Mouse (Mus musculus) heart, embryonic 13.5 days (tissue): ENCODE measurements around the gene Hist1h3e. TPM values are rescaled to one million over a fixed set of nuclear protein-coding genes. Genes with fewer than 3 reads are reported as not detected.
"Not testable (repeated sequence)": the region's sequence is repeated elsewhere in the genome, so short reads cannot be mapped to it uniquely, and the experiment has no call there.

Source experiments
- ATAC-seq: fragments of 200-750 bp; cut with Nextera tagmentation; 2 replicates; pipeline ENCODE4 v1.8.0; 2017; ENCODE audit warnings: moderate TSS enrichment; ENCODE audit not compliant: insufficient number of reproducible peaks, low FRiP score, low TSS enrichment; ENCODE audit errors: extremely low read depth
- H3K27ac ChIP-seq: fragments of 300-500 bp; sonication (generic); replicated peaks from 2 replicates; pipeline ENCODE4 v1.5.1; 2015; ENCODE audit warnings: moderate library complexity, mild to moderate bottlenecking, inconsistent platforms
- H3K27me3 ChIP-seq: fragments of 300-500 bp; sonication (generic); replicated peaks from 2 replicates; pipeline ENCODE4 v1.6.1; 2015; ENCODE audit warnings: mild to moderate bottlenecking, inconsistent platforms
- H3K36me3 ChIP-seq: fragments of 300-500 bp; sonication (generic); 2 replicates; pipeline ENCODE4 v1.6.1; 2015; ENCODE audit warnings: mild to moderate bottlenecking, inconsistent platforms
- H3K4me1 ChIP-seq: fragments of 300-500 bp; sonication (generic); 2 replicates; pipeline ENCODE4 v1.6.1; 2015; ENCODE audit warnings: inconsistent platforms
- H3K4me2 ChIP-seq: fragments of 300-500 bp; sonication (generic); 2 replicates; pipeline ENCODE4 v1.6.1; 2015; ENCODE audit warnings: inconsistent platforms, mild to moderate bottlenecking, moderate library complexity
- H3K4me3 ChIP-seq: fragments of 300-500 bp; sonication (generic); 2 replicates; pipeline ENCODE4 v1.5.1; 2015; ENCODE audit warnings: moderate library complexity, mild to moderate bottlenecking, inconsistent platforms
- H3K9ac ChIP-seq: fragments of 300-500 bp; sonication (generic); 2 replicates; pipeline ENCODE4 v1.6.1; 2015; ENCODE audit warnings: inconsistent platforms, mild to moderate bottlenecking, moderate library complexity
- H3K9me3 ChIP-seq: fragments of 300-500 bp; sonication (generic); 2 replicates; pipeline ENCODE4 v1.6.1; 2016; ENCODE audit warnings: inconsistent platforms
- WGBS: fragments of 180-500 bp; shearing (Covaris S2); methylation state at CpG from one replicate; pipeline ENCODE4 v1.1.7; 2015; ENCODE audit warnings: mixed read lengths; 5-methylcytosine and 5-hydroxymethylcytosine counted together
- polyA plus RNA-seq: library from polyadenylated mRNA; unstranded; fragments of >200 nt; fragmentation: Nextera tagmentation; extraction: Ambion mirVana; gene quantifications from 2 replicates; pipeline ENCODE4 v1.2.1, GENCODE M21; 2015

Hist1h3e gene
- polyA plus RNA-seq, 1 experiment from 2014 or later: 1.5 TPM

DNA sequence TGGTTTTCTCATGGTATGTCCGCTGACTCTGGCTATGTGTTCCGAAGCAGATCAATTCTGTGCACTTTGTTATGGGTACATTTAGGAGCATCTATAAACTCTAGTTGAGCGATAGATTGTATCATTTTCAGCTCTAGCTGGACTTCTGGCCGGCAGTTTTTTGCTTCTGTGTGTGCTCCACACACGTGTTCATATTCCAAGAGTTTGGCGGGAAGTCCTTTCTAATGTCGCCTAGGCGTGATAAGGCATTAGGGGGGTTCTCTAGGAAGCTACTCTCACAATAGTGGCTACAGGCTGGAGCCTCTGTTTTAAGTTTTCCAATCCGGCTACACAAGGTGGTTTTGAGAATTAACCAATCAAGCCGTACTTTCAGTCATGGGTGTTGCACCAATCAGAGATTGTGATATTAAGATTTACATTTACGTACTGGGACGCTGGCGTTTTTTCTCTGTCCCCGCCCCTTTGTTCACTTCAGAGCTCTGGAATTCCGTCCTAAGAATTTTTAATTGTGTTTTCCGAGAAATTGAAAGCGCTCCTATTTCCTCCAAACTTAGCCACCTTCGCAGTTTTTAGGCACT lies 6.2 kb downstream of the Hist1h3e start:
- H3K4me2 ChIP-seq: peak overlapping the region; percentile 99
- peak overlapping the region; percentile 98 for H3K27ac ChIP-seq
- ATAC-seq: peak; percentile 66
- H3K27me3 ChIP-seq: no peaks in the 10 kb centered on the region
- no peaks in the 10 kb centered on the region for H3K36me3 ChIP-seq
- peak overlapping the region; percentile 96 for H3K9ac ChIP-seq
- H3K4me3 ChIP-seq: peak overlapping the region; percentile 69
- no peaks in the 10 kb centered on the region for H3K9me3 ChIP-seq
- under 1% methylated on average over 18 of the region's 18 CpGs for WGBS
- peaks cover 26% of the 10 kb centered on the region for H3K4me1 ChIP-seq

- WGBS: under 1% methylated on average over 54 of the region's 54 CpGs
- H3K27me3 ChIP-seq: no peaks in the 10 kb centered on the region
- H3K36me3 ChIP-seq: no peaks in the 10 kb centered on the region
- peak overlapping the region; percentile 96 for H3K9ac ChIP-seq
- ATAC-seq: peak; percentile 73
- peak overlapping the region; percentile 99 for H3K4me2 ChIP-seq
- peak overlapping the region; percentile 98 for H3K27ac ChIP-seq
- H3K4me1 ChIP-seq: peaks cover 29% of the 10 kb centered on the region
- H3K9me3 ChIP-seq: no peaks in the 10 kb centered on the region
- H3K4me3 ChIP-seq: peak overlapping the region; percentile 69
These were observed 7.0 kb downstream of the Hist1h3e start for GRCm38 (mm10) chr13:23554925-23555838.

GRCm38 (mm10) chr13:23554393-23554792 lies 7.8 kb downstream of the Hist1h3e start:
- 19% methylated on average over 9 of the region's 9 CpGs for WGBS
- Histone ChIP-seq H3K36me3 (no peaks in the 10 kb centered on the region), H3K4me3 (peak overlapping the region; percentile 69), H3K27ac (peak overlapping the region; percentile 98), H3K9ac (peak overlapping the region; percentile 96), H3K27me3 (no peaks in the 10 kb centered on the region), H3K4me2 (peak overlapping the region; percentile 99), H3K4me1 (peaks cover 29% of the 10 kb centered on the region), H3K9me3 (no peaks in the 10 kb centered on the region)
- no peak for ATAC-seq

GRCm38 (mm10) chr13:23552962-23553361 lies 9.2 kb downstream of the Hist1h3e start, which contains the start of gene Hist1h1d:
Gene Hist1h1d (plus strand): TSS chr13:23553262.
- H3K4me3 ChIP-seq: no peak within 1 kb of the TSS; the same call in 1 of the 2 replicates
- no peaks in the 10 kb centered on the region for H3K36me3 ChIP-seq
- peak within 1 kb of the TSS; percentile 98 for H3K27ac ChIP-seq
- H3K9me3 ChIP-seq: no peaks in the 10 kb centered on the region
- peak within 1 kb of the TSS; percentile 99 for H3K4me2 ChIP-seq
- no peaks in the 10 kb centered on the region for H3K27me3 ChIP-seq
- peak within 1 kb of the TSS; percentile 96 for H3K9ac ChIP-seq
- H3K4me1 ChIP-seq: peaks cover 29% of the 10 kb centered on the region
- ATAC-seq: no peak

DNA sequence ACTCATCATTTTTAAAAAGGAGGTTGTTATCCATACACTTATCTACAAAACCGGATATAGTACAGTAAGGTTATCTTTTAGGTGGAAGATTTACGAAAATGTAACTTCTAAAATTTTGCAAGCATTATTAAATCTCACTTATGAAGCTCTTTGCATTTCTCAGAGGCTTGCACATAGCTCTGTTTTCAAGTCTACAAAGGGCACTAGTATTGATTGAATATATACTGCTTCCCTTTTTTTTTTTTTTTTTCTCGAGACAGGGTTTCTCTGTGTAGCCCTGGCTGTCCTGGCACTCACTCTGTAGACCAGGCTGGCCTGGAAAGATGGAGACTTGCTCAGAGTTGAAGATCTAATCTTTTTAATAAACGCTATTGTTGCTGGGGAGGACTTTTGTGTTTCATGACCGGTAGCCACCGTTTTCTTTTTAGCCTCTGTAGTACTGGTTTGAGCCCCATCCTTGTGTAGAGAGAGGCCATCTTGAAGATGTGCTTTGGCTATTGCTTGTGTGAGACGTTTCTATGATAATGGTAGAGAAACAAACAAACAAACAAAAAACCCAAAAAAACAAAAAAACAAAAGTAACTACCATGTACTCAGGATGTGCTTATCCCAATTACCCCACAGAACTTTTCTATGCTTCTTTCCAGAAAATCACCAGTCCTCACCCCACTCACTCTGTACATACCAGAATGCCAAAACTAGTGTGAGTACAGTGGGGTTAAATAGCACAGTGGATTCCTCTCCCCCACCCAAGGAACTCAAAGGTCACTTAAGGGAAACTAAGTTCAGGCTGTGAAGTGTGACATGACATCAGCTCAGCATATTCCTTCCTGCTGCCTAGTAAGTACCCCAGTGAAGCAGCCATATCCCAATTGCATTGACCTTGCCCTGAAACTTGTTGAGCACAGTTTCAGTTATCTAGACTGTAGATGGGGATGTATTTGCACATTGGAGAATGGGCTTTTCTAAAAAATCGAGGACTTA lies 9.9 kb downstream of the Hist1h3e start:
- Histone ChIP-seq H3K27me3 (no peaks in the 10 kb centered on the region), H3K9me3 (no peaks in the 10 kb centered on the region), H3K4me1 (peaks cover 29% of the 10 kb centered on the region), H3K4me2 (peak overlapping the region; percentile 72), H3K4me3 (peak overlapping the region; percentile 57), H3K9ac (peak overlapping the region; percentile 66), H3K27ac (peak overlapping the region; percentile 92), H3K36me3 (no peaks in the 10 kb centered on the region)
- WGBS: 44% methylated on average over 8 of the region's 8 CpGs
- ATAC-seq: no peak

DNA sequence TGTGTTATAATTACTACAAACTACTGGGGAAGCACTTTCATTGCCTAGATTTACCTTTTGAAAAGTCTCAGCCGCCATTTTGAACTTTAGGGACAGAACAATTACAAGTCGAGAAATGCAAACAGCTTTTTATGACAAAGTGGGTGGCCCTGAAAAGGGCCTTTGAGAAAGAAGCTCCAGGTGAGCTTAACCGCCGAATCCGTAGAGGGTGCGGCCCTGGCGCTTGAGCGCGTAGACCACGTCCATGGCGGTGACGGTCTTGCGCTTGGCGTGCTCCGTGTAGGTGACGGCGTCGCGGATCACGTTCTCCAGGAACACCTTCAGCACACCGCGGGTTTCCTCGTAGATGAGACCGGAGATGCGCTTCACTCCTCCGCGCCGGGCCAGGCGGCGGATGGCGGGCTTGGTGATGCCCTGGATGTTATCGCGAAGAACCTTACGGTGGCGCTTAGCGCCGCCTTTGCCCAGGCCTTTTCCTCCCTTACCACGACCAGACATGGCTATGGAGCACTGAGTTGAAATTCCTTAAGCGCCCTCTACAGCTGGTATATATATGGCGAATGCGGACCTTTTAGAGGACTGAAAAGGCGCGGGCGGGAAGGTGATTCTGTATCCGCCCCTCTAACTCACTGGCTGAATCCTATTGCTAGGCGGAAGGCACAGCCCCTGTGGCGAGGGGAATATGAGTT lies 10.9 kb downstream of the Hist1h3e start, which contains the start of gene Hist1h4f:
TSS of gene Hist1h4f (minus strand) at position 503 of the 689 bp plus-strand sequence.
- Histone ChIP-seq H3K27ac (peak within 1 kb of the TSS; percentile 92), H3K4me2 (peak within 1 kb of the TSS; percentile 72), H3K4me1 (peaks cover 23% of the 10 kb centered on the region), H3K9ac (peak within 1 kb of the TSS; percentile 79), H3K4me3 (peak within 1 kb of the TSS; percentile 57)
- under 1% methylated on average over 47 of the region's 47 CpGs for WGBS
- not testable (repeated sequence) for H3K36me3 ChIP-seq, H3K27me3 ChIP-seq, H3K9me3 ChIP-seq
- peak; percentile 71; the same call in 1 of the 2 replicates for ATAC-seq

- H3K27ac ChIP-seq: peak overlapping the region; percentile 92
- peak overlapping the region; percentile 57 for H3K4me3 ChIP-seq
- no peaks in the 10 kb centered on the region for H3K27me3 ChIP-seq
- no peaks in the 10 kb centered on the region for H3K36me3 ChIP-seq
- H3K9ac ChIP-seq: peak overlapping the region; percentile 79
- 10% methylated on average over 3 of the region's 3 CpGs for WGBS
- H3K4me1 ChIP-seq: peaks cover 22% of the 10 kb centered on the region
- H3K4me2 ChIP-seq: peak overlapping the region; percentile 72
- ATAC-seq: no peak
- no peaks in the 10 kb centered on the region for H3K9me3 ChIP-seq
These were observed 11.4 kb downstream of the Hist1h3e start for GRCm38 (mm10) chr13:23550761-23551145.

DNA sequence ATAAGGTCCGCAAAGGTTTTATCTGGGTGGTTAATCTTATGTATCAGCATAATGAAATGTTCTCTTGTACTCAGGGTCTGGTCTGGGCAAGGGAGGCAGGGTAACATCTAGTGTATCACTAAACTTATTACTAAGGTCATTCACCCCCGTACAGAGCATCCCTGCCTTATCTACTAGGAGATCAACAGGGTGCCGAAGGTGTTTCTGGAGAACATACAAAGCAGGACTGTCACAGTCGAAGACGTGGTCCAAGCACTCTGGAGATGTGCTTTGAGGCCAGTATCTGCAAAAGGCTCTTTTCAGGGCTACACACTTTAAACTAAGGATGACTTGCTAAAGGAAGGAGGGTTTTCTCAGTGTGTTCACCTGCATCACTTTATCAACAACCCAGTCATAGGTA lies 15.5 kb downstream of the Hist1h3e start:
- ATAC-seq: no peak
- no peaks in the 10 kb centered on the region for H3K36me3 ChIP-seq
- no peak overlapping the region for H3K27ac ChIP-seq
- no peaks in the 10 kb centered on the region for H3K9me3 ChIP-seq
- peaks cover 15% of the 10 kb centered on the region for H3K4me1 ChIP-seq
- H3K4me3 ChIP-seq: no peak overlapping the region
- no peak overlapping the region for H3K9ac ChIP-seq
- WGBS: 71% methylated on average over 5 of the region's 5 CpGs
- H3K4me2 ChIP-seq: no peak overlapping the region
- H3K27me3 ChIP-seq: no peaks in the 10 kb centered on the region

DNA sequence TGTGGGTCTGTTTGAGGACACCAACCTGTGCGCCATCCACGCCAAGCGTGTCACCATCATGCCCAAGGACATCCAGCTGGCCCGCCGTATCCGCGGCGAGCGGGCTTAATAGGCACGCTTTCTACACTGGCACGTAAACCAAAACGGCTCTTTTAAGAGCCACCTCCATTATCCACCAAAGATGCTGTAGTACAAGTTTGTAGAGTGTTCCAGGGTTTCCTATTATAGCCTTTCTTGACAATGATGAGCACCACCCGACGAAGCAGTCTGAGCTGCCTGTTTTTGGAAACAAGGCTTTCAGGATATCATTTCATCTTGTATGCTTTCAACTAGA lies 17.4 kb downstream of the Hist1h3e start:
- H3K4me1 ChIP-seq, H3K9me3 ChIP-seq, H3K27me3 ChIP-seq, H3K36me3 ChIP-seq: not testable (repeated sequence)
- Histone ChIP-seq H3K27ac (peak overlapping the region; percentile 93), H3K4me2 (peak overlapping the region; percentile 83), H3K4me3 (peak overlapping the region; percentile 58), H3K9ac (peak overlapping the region; percentile 82)
- ATAC-seq: 0 out of 2 replicates have a peak, but pooled peaks have one; percentile 4
- WGBS: 0% methylated on average over 14 of the region's 14 CpGs

- Histone ChIP-seq H3K36me3 (no peaks in the 10 kb centered on the region), H3K4me1 (peaks cover 8% of the 10 kb centered on the region), H3K9me3 (no peaks in the 10 kb centered on the region), H3K27ac (peak within 1 kb of the TSS; percentile 93), H3K9ac (peak within 1 kb of the TSS; percentile 82), H3K4me3 (peak within 1 kb of the TSS; percentile 58), H3K4me2 (peak within 1 kb of the TSS; percentile 83), H3K27me3 (no peaks in the 10 kb centered on the region)
- ATAC-seq: peak; percentile 86
- WGBS: under 1% methylated on average over 35 of the region's 45 CpGs
These were observed 18.0 kb downstream of the Hist1h3e start, which contains the start of gene Hist1h3f for GRCm38 (mm10) chr13:23543965-23544786. Gene Hist1h3f (plus strand): TSS chr13:23544052.
